ENCODE assay signal across 29 mouse cellular contexts in genomic region chr6:15151619-15152018, GRCm38 (mm10).
DNase-seq lines count a peak whose midpoint lies in the region; ATAC-seq lines count a peak whose summit lies in the region.
"Had no signal": no experiment of that assay in that cellular context is flagged by ENCODE, and none has a peak within 500 bp of the region (broad histone marks: within the 10 kb centered on the region; RNA-seq: fewer than 3 reads in every experiment).

No protein-coding gene starts in this region.

- no peak overlapping the region for H3K4me2 ChIP-seq in forebrain, embryonic 12.5 days
- H3K4me2 ChIP-seq in neural tube, embryonic 11.5 days (ENCODE audit: low read depth), result no peak overlapping the region
- no peak overlapping the region for H3K4me2 ChIP-seq in neural tube, embryonic 15.5 days
- no peak overlapping the region for H3K4me2 ChIP-seq in forebrain, embryonic 15.5 days (replicated peaks)
- H3K4me2 ChIP-seq: heart, embryonic 15.5 days; kidney, embryonic 15.5 days; liver, embryonic 15.5 days; lung, embryonic 15.5 days had no signal

- peak; percentile 86; the same call in 1 of the 2 replicates for ATAC-seq in forebrain, embryonic 12.5 days (ENCODE audit: low FRiP score)
- 0 out of 2 replicates have a peak, but pooled peaks have one; percentile 45 for ATAC-seq in neural tube, embryonic 11.5 days (ENCODE audit: insufficient read depth, low FRiP score, low TSS enrichment)
- ATAC-seq in neural tube, embryonic 15.5 days (ENCODE audit: low FRiP score), result no peak
- 0 out of 2 replicates have a peak, but pooled peaks have one; percentile 26 for ATAC-seq in forebrain, embryonic 15.5 days (replicated peaks)
- ATAC-seq: Patski had no signal

- H3K4me1 ChIP-seq in forebrain, embryonic 12.5 days, result no peaks in the 10 kb centered on the region
- H3K4me1 ChIP-seq in forebrain, embryonic 10.5 days, result peaks cover 5% of the 10 kb centered on the region; the same call in 1 of the 2 replicates
- H3K4me1 ChIP-seq in neural tube, embryonic 11.5 days (ENCODE audit: control insufficient read depth, insufficient read depth, low read length), result no peaks in the 10 kb centered on the region
- no peaks in the 10 kb centered on the region for H3K4me1 ChIP-seq in neural tube, embryonic 15.5 days
- peaks cover 6% of the 10 kb centered on the region for H3K4me1 ChIP-seq in forebrain, embryonic 15.5 days
- H3K4me1 ChIP-seq: heart, embryonic 15.5 days; kidney, embryonic 15.5 days; liver, embryonic 15.5 days; lung, embryonic 15.5 days; megakaryocyte, embryonic 14.5 days had no signal

- H3K9ac ChIP-seq in forebrain, embryonic 12.5 days, result no peak overlapping the region
- no peak overlapping the region for H3K9ac ChIP-seq in neural tube, embryonic 11.5 days (ENCODE audit: low read length)
- no peak overlapping the region for H3K9ac ChIP-seq in neural tube, embryonic 15.5 days (replicated peaks)
- H3K9ac ChIP-seq in forebrain, embryonic 15.5 days (replicated peaks), result no peak overlapping the region
- H3K9ac ChIP-seq: heart, embryonic 15.5 days; kidney, embryonic 15.5 days; liver, embryonic 15.5 days; lung, embryonic 15.5 days had no signal

- no peak overlapping the region for H3K27ac ChIP-seq in forebrain, embryonic 12.5 days
- H3K27ac ChIP-seq in forebrain, embryonic 10.5 days, result no peak overlapping the region
- no peak overlapping the region for H3K27ac ChIP-seq in neural tube, embryonic 11.5 days (ENCODE audit: low read depth, low read length)
- no peak overlapping the region for H3K27ac ChIP-seq in neural tube, embryonic 15.5 days (replicated peaks)
- H3K27ac ChIP-seq in forebrain, embryonic 15.5 days (replicated peaks), result no peak overlapping the region
- H3K27ac ChIP-seq: heart, embryonic 15.5 days; kidney, embryonic 15.5 days; liver, embryonic 15.5 days; lung, embryonic 15.5 days had no signal

- H3K27me3 ChIP-seq in forebrain, embryonic 12.5 days, result no peaks in the 10 kb centered on the region
- H3K27me3 ChIP-seq in forebrain, embryonic 10.5 days (ENCODE audit: poor library complexity, severe bottlenecking), result no peaks in the 10 kb centered on the region; the same call in 1 of the 2 replicates
- H3K27me3 ChIP-seq in neural tube, embryonic 11.5 days (ENCODE audit: control insufficient read depth, insufficient read depth, low read length), result no peaks in the 10 kb centered on the region
- no peaks in the 10 kb centered on the region for H3K27me3 ChIP-seq in neural tube, embryonic 15.5 days (replicated peaks)
- no peaks in the 10 kb centered on the region for H3K27me3 ChIP-seq in forebrain, embryonic 15.5 days
- H3K27me3 ChIP-seq: CH12.LX; heart, embryonic 15.5 days; kidney, embryonic 15.5 days; liver, embryonic 15.5 days; lung, embryonic 15.5 days; megakaryocyte, embryonic 14.5 days had no signal

- WGBS in forebrain, embryonic 12.5 days, result 12% methylated on average over 3 of the region's 3 CpGs
- whole genome bisulfite sequencing in forebrain, embryonic 10.5 days, result 48% methylated on average over 3 of the region's 3 CpGs
- 67% methylated on average over 3 of the region's 3 CpGs for WGBS in neural tube, embryonic 11.5 days
- 22% methylated on average over 3 of the region's 3 CpGs for WGBS in neural tube, embryonic 15.5 days
- WGBS in forebrain, embryonic 15.5 days, result 12% methylated on average over 3 of the region's 3 CpGs

- no peaks in the 10 kb centered on the region for H3K9me3 ChIP-seq in forebrain, embryonic 12.5 days
- no peaks in the 10 kb centered on the region for H3K9me3 ChIP-seq in forebrain, embryonic 10.5 days
- no peaks in the 10 kb centered on the region for H3K9me3 ChIP-seq in neural tube, embryonic 11.5 days (ENCODE audit: control insufficient read depth, low read length)
- no peaks in the 10 kb centered on the region for H3K9me3 ChIP-seq in neural tube, embryonic 15.5 days (replicated peaks)
- no peaks in the 10 kb centered on the region for H3K9me3 ChIP-seq in forebrain, embryonic 15.5 days
- H3K9me3 ChIP-seq: G1E; heart, embryonic 15.5 days; kidney, embryonic 15.5 days; liver, embryonic 15.5 days; lung, embryonic 15.5 days; megakaryocyte, embryonic 14.5 days had no signal

- no peak for DNase-seq in forebrain, embryonic 10.5 days (ENCODE audit: extremely low spot score, low spot score)
- no peak for DNase-seq in neural tube, embryonic 11.5 days (ENCODE audit: low spot score)
- DNase-seq in retina, embryonic 14.5 days (ENCODE audit: low spot score), result peak; percentile 16
- no peak for DNase-seq in adrenal gland, postnatal 14 days
- no peak for DNase-seq in left cerebral cortex, adult 11 months (ENCODE audit: low spot score)
- DNase-seq: B cell, adult 2 months; cerebellum, adult 2 months; cerebellum, postnatal 36 days; heart, postnatal 36 days; kidney, adult 11 months; kidney, postnatal 36 days; left cerebral cortex, postnatal 4 days; liver; lung, postnatal 36 days; right cerebral cortex, postnatal 25 days; spleen, adult 18-20 months; thymus, postnatal 14 days had no signal

- H3K36me3 ChIP-seq in forebrain, embryonic 12.5 days (replicated peaks), result no peaks in the 10 kb centered on the region
- no peaks in the 10 kb centered on the region for H3K36me3 ChIP-seq in forebrain, embryonic 10.5 days (replicated peaks)
- H3K36me3 ChIP-seq in neural tube, embryonic 11.5 days (ENCODE audit: control insufficient read depth, insufficient read depth, low read length), result no peaks in the 10 kb centered on the region
- H3K36me3 ChIP-seq in neural tube, embryonic 15.5 days, result no peaks in the 10 kb centered on the region
- H3K36me3 ChIP-seq in forebrain, embryonic 15.5 days, result no peaks in the 10 kb centered on the region
- H3K36me3 ChIP-seq: G1E; heart, embryonic 15.5 days; kidney, embryonic 15.5 days; liver, embryonic 15.5 days; lung, embryonic 15.5 days had no signal

- H3K4me3 ChIP-seq in forebrain, embryonic 12.5 days (replicated peaks), result no peak overlapping the region
- H3K4me3 ChIP-seq in forebrain, embryonic 10.5 days, result no peak overlapping the region
- H3K4me3 ChIP-seq in neural tube, embryonic 11.5 days (ENCODE audit: low read depth, low read length), result no peak overlapping the region
- H3K4me3 ChIP-seq in neural tube, embryonic 15.5 days (replicated peaks), result no peak overlapping the region
- H3K4me3 ChIP-seq in forebrain, embryonic 15.5 days, result no peak overlapping the region
- H3K4me3 ChIP-seq: heart, embryonic 15.5 days; kidney, embryonic 15.5 days; liver, embryonic 15.5 days; lung, embryonic 15.5 days; megakaryocyte, embryonic 14.5 days; myocyte had no signal
